Mouse (Mus musculus): ENCODE results near the gene Dab2ip.

The Dab2ip gene

DNA sequence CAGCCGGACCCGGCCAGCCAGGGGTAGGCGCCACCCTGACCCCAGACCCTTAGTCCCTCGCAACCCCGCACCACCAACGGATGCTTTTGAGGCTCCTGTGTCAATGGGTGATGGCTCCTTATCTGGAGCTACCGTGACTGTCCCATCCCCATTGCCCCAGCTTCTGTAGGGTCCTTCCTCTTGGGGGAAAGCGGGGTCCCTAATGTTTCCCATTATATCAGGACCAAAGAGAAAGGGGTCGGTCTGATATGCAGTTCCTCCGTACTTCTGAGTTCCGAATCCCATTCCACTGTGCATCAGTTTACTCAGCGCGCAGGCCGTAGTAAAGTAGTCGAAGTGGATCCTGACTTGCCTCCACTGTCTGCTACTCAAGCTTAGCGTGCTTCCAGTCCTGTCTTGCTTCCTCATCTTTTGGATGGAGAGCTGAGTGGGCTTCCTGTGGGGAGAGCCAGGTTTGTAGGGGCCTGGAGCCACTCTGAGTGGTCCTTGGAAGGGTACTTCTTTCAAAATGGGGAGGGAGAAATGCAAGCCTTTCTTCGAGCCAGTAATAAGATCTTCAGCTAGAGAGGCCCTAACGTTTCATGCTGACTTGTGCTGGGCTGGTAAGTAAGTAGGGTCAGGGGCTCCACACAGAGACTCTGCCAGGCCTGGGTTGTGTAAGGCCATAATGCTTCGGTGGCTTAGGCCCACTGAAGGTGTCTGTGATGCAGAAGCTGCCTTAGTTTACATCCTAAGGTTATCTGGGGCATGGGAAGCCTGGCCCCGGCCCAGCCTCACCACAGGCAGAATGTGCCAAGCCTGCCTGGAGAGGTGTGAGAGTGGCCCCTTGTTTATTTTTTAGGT, 64.4 kb downstream of the Dab2ip start:
- DNase-seq (ENCODE audit: low read depth, low spot score) = no peak

DNA sequence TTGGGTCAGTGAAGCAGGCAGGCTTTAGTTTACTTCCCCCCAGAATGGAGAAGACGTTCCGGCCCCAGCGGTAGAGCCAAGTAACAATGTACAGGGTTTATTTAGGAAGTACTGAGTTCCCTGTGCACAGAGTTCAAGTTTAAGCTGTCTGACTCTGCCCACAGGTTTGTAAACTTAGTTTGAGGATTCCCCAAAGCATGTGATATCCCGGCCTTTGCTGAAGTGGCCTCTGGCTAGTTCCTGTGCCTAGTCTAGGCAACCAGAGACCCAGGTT, 65.0 kb downstream of the Dab2ip start:
- no peak for DNase-seq (ENCODE audit: low read depth, low spot score)

GRCm38 (mm10) chr2:35623431-35624148, 65.5 kb downstream of the Dab2ip start:
- no peak for DNase-seq (ENCODE audit: low read depth, low spot score)

DNA sequence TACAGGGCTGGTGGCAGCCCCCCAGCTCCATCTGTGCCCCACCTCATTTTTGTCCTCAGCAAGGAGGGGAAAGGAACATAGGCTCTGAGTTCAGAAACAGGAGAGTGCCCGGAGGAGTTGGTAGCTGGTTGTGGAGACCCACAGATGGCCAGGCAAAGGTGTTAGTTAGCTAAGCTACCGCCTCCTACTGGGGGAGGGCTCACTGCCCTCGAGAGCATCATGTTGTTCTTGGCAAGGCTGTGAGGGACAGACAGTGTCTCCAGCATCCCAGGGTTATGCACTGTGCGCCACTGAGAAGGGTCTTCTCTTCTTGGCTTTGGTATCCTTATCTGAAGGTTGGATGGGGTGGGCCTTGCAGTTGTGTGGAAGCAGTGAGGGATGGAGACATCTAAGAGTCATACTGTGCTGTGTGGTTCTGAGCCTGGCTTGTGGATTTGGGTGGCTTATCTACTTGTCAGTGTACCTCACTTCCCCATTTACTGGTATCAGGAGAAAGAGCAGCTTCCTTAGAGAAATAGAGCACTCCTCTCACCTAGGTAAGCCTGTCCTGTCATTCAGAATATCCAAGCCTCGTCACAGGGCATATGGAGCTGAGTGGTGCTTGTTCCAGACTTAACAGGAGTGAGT, 66.4 kb downstream of the Dab2ip start:
- DNase-seq (ENCODE audit: low read depth, low spot score) = no peak

GRCm38 (mm10) chr2:35625007-35625380, 66.9 kb downstream of the Dab2ip start:
- DNase-seq (ENCODE audit: low read depth, low spot score) = no peak

DNA sequence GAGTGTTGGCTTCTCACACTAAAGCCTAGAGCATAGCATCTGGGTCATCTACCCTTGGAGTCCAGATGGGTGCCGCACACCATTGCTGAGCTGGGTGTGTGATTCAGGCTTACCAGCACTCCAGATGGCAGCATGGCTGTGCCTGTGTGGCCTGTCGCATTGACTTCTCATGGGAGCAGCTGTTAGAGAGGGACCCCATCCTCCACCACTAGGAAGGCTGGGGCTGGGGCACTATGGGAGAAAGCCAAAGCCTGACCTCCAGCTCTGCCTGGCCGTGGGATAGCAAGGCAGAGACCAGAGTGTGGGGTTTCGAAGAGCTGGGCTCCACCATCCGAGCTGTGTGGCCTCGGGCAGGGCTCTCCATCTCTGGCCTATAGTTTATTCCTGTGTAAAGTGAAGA, 67.5 kb downstream of the Dab2ip start:
- no peak for DNase-seq (ENCODE audit: low read depth, low spot score)

GRCm38 (mm10) chr2:35626181-35626727, 68.2 kb downstream of the Dab2ip start:
- DNase-seq (ENCODE audit: low read depth, low spot score) = no peak

- DNase-seq (ENCODE audit: low read depth, low spot score) = no peak
Observed at GRCm38 (mm10) chr2:35627298-35627898, 69.3 kb downstream of the Dab2ip start.

DNA sequence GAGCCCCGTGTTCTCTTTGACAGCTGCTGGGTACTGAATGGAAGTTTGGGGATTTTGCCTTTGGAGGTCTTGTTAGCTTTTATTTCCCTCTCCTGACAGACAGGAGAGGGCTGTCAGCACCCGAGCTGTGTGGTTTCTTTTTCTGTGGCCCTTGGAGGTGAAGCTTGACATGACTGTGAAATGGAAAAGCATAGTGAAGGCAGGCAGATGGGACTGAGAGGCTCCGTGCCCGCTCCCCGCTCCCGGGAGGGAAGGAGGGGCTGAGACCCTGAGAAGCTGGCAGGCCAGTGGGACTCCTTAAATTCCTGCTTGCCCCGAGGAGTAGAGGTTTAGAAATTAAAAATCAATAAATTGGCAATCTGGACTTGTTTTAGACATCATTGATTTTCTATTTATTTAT, 70.0 kb downstream of the Dab2ip start:
- no peak for DNase-seq (ENCODE audit: low read depth, low spot score)

GRCm38 (mm10) chr2:35628656-35629055, 70.6 kb downstream of the Dab2ip start:
- DNase-seq (ENCODE audit: low read depth, low spot score) = no peak

DNA sequence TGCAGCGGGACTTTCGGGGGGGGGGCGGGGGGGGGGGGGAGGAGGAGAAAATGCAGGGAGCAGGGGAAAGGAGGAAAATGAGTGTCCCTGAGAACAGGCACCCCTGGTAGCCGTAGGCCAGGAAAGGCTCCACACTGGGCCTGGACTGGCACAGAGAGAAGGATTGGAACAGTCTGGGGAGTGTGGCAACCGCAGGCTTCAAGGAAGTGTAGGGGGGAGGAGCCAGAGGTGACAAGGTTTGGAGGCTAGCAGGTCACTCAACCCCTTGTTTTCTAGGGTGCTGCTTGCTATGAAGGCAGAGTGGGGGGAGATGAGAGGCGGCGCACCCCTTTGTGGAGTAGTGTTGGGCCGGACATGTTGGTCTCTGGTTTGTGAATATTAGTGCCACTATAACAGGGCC, 71.1 kb downstream of the Dab2ip start:
- no peak for DNase-seq (ENCODE audit: low read depth, low spot score)

- DNase-seq (ENCODE audit: low read depth, low spot score) = no peak
Observed at GRCm38 (mm10) chr2:35633392-35633791, 75.3 kb downstream of the Dab2ip start.

GRCm38 (mm10) chr2:35634963-35635362, 76.9 kb downstream of the Dab2ip start:
- no peak for DNase-seq (ENCODE audit: low read depth, low spot score)

GRCm38 (mm10) chr2:35635541-35635940, 77.5 kb downstream of the Dab2ip start:
- no peak for DNase-seq (ENCODE audit: low read depth, low spot score)

- no peak for DNase-seq (ENCODE audit: low read depth, low spot score)
Observed at GRCm38 (mm10) chr2:35637880-35638535, 79.9 kb downstream of the Dab2ip start.

- DNase-seq (ENCODE audit: low read depth, low spot score) = no peak
Observed at GRCm38 (mm10) chr2:35639799-35640198, 81.7 kb downstream of the Dab2ip start.

DNA sequence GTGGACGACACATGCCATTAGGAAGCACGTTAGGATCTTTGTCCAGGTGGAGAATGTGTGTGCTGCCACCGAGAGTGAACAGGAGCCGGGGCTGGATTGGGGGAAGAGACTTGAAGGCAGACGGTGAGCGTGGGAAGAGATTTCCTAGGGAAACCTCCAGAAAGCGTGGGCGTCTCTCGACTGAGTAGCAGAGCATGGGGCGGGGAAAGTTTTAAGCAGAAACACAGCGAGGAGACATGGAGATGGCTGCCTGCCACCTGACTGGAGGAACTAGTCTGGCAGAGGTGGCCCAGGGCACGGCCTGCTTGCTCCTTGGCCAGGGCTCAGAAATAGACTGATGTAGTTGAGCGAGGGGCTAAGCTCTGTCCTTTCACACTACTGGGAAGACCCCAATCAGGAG, 82.5 kb downstream of the Dab2ip start:
- no peak for DNase-seq (ENCODE audit: low read depth, low spot score)

DNA sequence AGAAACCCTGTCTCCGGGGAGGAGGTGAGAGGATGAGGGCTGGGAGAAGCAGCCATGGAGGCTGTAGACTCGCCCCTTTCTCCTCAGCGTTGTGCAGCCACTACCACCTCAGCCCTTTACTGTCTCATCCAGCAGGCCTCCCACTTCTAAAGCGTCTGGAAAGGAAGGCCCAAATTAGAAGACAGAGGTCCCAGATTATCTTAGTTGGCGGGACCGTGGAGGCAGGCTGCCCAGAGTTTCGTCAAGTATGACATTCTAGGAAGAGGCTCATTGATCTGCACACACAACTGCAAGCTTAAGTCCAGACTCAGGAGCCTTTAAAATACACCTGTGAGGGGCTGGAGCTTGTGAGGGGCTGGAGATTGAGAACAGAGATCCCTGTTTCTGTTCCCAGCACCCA, 84.2 kb downstream of the Dab2ip start:
- DNase-seq (ENCODE audit: low read depth, low spot score) = no peak

DNA sequence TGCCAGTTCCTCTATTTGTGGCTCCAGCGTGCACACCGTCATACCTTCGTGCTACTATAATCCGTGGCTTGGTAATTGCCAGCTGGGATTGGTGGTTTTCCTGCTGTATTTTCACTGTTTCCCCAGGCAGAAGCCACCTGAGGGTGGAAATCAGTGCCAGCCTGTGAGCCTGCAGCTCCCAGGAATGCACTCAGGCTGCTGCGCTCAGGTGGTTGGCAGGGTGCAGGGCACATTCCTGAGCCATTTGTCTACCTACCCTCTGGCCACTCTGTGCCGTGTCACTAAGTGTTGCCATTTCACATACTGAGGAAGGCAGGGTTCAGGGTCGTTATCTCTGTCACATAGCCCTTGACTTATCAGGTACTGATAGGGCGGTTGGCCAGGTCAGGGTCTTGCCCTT, 88.5 kb downstream of the Dab2ip start:
- no peak for DNase-seq (ENCODE audit: low read depth, low spot score)

- DNase-seq (ENCODE audit: low read depth, low spot score) = peak; percentile 66
Observed at GRCm38 (mm10) chr2:35649708-35650107, 91.6 kb downstream of the Dab2ip start.

DNA sequence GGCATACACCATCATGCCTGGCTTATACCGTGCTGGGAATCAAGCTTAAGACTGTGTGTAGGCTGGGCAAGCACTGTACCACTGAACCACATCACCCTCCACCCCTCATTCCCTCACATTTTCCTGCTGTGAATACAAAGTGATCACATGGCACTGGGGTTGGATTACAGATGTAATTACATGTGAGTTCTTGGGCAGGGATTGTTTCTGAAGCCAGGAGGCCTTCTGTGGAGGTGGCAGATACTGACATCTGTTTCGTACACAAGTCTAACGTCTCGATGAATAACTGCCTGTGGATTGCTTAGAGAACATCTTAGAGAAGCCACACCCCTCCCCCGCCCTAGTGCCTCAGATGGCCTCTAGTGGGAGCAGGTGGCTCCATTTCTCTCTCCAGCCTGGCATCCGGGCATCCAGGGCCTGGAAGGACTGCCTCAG, 93.2 kb downstream of the Dab2ip start:
- DNase-seq (ENCODE audit: low read depth, low spot score) = peak; percentile 6

GRCm38 (mm10) chr2:35652984-35653383, 94.9 kb downstream of the Dab2ip start:
- DNase-seq (ENCODE audit: low read depth, low spot score) = no peak

Data from CD4-positive, CD25-positive, alpha-beta regulatory T cell, adult 2 months (primary cell).